Mouse (Mus musculus) v-Abl transformed pro-B cells (cell line): ENCODE data around the gene Rhoa.

Experiments
- in situ Hi-C, 2 experiments: fragments of 400-800 bp; cut with MboI; formaldehyde crosslinking; loops; one replicate each; pipeline ENCODE4 v1.15.1; 2025; ENCODE audit not compliant: unreplicated experiment in 2 of 2

Gene Rhoa

GRCm38 (mm10) chr9:108385006-108385405 lies 79.1 kb downstream of the Rhoa start:
- in situ Hi-C loops: loop anchor here in 1 of 2 experiments (10.0 kb wide), 1 partner anchor 160 kb away; no protein-coding TSS in a partner anchor

- in situ Hi-C loops: loop anchor here in 1 of 2 experiments (10.0 kb wide), 1 partner anchor 158 kb away; no protein-coding TSS in a partner anchor
These were observed 80.9 kb downstream of the Rhoa start for GRCm38 (mm10) chr9:108386816-108387215.
